Mouse (Mus musculus) small intestine, adult 2 months (tissue): ENCODE results near the gene Bpifa1. TPM values are rescaled to one million over a fixed set of nuclear protein-coding genes. Genes with fewer than 3 reads are reported as not detected.

Experiments
- H3K27ac ChIP-seq: fragments of 200-500 bp; 2 replicates; pipeline ENCODE4 v1.5.1; 2012; ENCODE audit warnings: low read depth, low read length, control low read depth, inconsistent platforms; ENCODE audit not compliant: insufficient read depth
- H3K27me3 ChIP-seq: fragments of 200-500 bp; 2 replicates; pipeline ENCODE4 v1.6.1; 2012; ENCODE audit warnings: mild to moderate bottlenecking, moderate library complexity, low read length, inconsistent platforms; ENCODE audit not compliant: control insufficient read depth, insufficient read depth
- H3K36me3 ChIP-seq: fragments of 200-500 bp; 2 replicates; pipeline ENCODE4 v1.6.1; 2012; ENCODE audit warnings: mild to moderate bottlenecking, low read length, control low read depth, inconsistent platforms; ENCODE audit not compliant: control insufficient read depth, insufficient read depth
- H3K4me1 ChIP-seq: fragments of 200-500 bp; 2 replicates; pipeline ENCODE4 v1.6.1; 2012; ENCODE audit warnings: low read length, inconsistent platforms, mixed read lengths; ENCODE audit not compliant: control insufficient read depth, insufficient read depth, insufficient read length
- H3K4me3 ChIP-seq: fragments of 200-500 bp; 2 replicates; pipeline ENCODE4 v1.5.1; 2012; ENCODE audit warnings: low read depth, mild to moderate bottlenecking, control low read depth, inconsistent platforms, low read length, moderate library complexity
- CTCF ChIP-seq: fragments of 200-500 bp; IDR thresholded peaks from 2 replicates; pipeline ENCODE4 v1.5.1; 2012; ENCODE audit warnings: low read depth, mild to moderate bottlenecking, control low read depth, inconsistent platforms, low read length, moderate library complexity, mixed read lengths; ENCODE audit not compliant: insufficient replicate concordance, insufficient read length; ENCODE audit errors: extremely low read depth
- POLR2A ChIP-seq: fragments of 200-500 bp; IDR thresholded peaks from 2 replicates; pipeline ENCODE4 v1.6.1; 2012; ENCODE audit warnings: low read depth, mild to moderate bottlenecking, control low read depth, inconsistent platforms, low read length, moderate library complexity
- WGBS: fragments of 180-500 bp; shearing (Covaris S2); methylation state at CpG from one replicate; pipeline ENCODE4 v1.1.7; 2018; 5-methylcytosine and 5-hydroxymethylcytosine counted together
- polyA plus RNA-seq: library from polyadenylated mRNA; depleted of rRNA; stranded (reverse); fragments of >200 nt; gene quantifications from 2 replicates; pipeline ENCODE4 v1.2.3, GENCODE M21; 2012; rRNA removed

The Bpifa1 gene
- polyA plus RNA-seq, 1 experiment: not detected

DNA sequence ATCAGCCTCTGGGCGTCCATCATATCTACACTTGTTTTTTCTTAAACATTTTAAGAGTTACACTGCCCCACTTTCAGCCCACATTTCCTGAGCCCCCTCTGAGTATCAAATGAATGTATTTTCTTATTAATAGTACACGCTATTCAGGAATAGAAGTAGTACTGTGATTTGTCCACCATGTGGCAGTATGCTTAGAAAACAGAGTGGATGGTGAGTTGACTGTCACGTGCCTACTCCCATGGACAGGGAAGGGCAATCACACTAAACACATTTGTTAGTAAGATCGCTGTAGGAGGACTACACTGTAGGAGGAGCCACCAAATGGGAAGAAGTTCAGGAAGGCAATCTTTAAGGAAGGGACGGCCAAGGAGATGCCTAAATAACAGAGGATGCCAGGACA lies 44.8 kb downstream of the Bpifa1 start:
- TF ChIP-seq CTCF (no peak), POLR2A (no peak)
- Histone ChIP-seq H3K4me1 (no peaks in the 10 kb centered on the region), H3K27me3 (no peaks in the 10 kb centered on the region), H3K27ac (no peak overlapping the region), H3K4me3 (no peak overlapping the region), H3K36me3 (no peaks in the 10 kb centered on the region)
- 37% methylated on average over 5 of the region's 5 CpGs for WGBS

DNA sequence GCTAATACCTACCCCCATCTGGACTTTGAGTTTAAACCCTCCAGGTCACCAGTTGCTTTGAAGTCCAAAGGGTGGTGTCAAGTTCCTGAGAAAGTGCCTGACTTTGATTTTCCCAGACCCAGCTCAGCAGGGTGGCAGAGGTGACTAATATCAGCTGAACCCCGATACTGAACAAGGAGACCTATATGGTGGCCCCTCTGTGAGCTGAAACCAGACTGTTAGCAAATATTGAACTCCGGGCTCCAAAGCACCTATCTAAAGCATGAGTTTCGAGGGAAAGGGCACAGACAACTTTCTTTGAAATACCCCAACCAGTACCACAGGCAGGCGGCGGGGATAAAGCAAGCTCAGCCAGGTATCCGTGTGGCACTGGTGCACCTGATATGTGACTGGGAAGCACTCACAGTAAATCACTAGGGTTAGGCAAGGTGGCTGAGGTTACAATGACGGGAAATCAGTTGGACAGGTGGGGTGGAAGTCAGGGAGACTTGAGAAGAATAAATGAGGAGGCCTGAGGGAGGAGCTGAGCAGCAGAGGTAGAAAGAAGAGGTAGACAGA lies 47.3 kb downstream of the Bpifa1 start:
- 52% methylated on average over 7 of the region's 7 CpGs for WGBS
- H3K27ac ChIP-seq: no peak overlapping the region

DNA sequence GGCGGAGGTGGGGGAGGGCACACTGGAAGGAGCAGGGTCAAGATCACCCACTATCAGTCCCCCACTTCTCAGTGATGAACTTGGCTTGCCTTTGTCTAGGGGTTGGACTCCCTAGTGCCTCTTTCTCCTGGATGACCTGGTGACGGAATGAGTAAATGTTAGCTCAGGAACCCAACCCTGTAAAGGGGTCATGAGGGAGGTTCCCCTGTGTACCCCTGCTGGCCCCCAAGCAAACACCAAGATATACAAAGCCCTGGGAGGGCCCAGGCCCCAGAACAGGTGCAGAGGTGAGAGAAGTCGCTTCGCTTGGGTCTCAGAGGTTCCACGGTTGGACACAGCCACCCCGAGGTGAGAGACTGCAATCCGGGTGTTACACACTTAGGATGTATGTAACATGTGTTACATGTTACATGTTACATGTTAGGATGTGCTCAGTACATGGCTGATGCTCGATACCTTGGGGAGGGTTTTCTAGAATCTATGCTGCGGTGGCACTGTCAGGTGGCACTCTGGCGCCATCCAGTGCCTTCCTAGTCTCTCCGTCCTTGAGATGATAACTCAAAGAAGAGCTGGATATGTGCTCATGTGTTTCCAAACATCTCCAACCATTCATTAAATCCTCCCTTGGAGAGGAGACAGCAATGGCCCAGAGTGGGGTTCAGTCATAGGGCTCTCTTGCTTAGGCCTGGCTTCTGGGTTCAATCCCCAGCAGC lies 48.0 kb downstream of the Bpifa1 start, which contains the start of gene Bpifb1:
Bpifb1 (plus strand) TSS at position 273 of the 713 bp plus-strand sequence.
- 76% methylated on average over 11 of the region's 11 CpGs for WGBS
- TF ChIP-seq POLR2A (no peak), CTCF (no peak)
- H3K4me3 ChIP-seq: no peak within 1 kb of the TSS
- no peaks in the 10 kb centered on the region for H3K27me3 ChIP-seq
- no peak within 1 kb of the TSS for H3K27ac ChIP-seq
- no peaks in the 10 kb centered on the region for H3K4me1 ChIP-seq
- no peaks in the 10 kb centered on the region for H3K36me3 ChIP-seq

More for the DNA sequence above, 47.3 kb downstream of the Bpifa1 start:
- TF ChIP-seq CTCF: no peak
- no peak for TF ChIP-seq POLR2A
- Histone ChIP-seq H3K36me3 (no peaks in the 10 kb centered on the region), H3K4me3 (no peak overlapping the region), H3K4me1 (no peaks in the 10 kb centered on the region), H3K27me3 (no peaks in the 10 kb centered on the region)

DNA sequence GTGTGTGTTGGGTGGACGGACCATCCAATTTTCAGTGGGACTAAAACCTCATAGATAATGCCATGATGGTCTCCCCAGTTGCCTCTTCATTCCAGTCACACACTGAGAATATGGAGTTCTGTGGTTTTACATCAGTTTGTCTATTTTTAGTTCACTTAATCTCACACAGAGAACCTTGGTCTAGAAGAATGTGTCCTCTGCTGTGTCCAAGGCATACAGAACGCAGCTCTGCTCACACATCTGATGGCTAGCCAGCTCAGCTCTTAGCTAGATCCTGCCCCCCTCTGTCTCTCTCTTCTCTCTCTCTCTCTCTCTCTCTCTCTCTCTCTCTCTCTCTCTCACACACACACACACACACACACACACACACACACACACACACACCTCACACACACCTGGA lies 49.5 kb downstream of the Bpifa1 start:
- Histone ChIP-seq H3K27me3 (no peaks in the 10 kb centered on the region), H3K27ac (no peak overlapping the region), H3K4me3 (no peak overlapping the region), H3K4me1 (no peaks in the 10 kb centered on the region), H3K36me3 (no peaks in the 10 kb centered on the region)
- WGBS: 44% methylated on average over 2 of the region's 2 CpGs
- TF ChIP-seq POLR2A: no peak
- TF ChIP-seq CTCF: no peak

- no peaks in the 10 kb centered on the region for H3K4me1 ChIP-seq
- TF ChIP-seq CTCF (no peak), POLR2A (no peak)
- 86% methylated on average over 4 of the region's 4 CpGs for whole genome bisulfite sequencing
- no peak overlapping the region for H3K4me3 ChIP-seq
- no peak overlapping the region for H3K27ac ChIP-seq
- no peaks in the 10 kb centered on the region for H3K36me3 ChIP-seq
- H3K27me3 ChIP-seq: no peaks in the 10 kb centered on the region
These were observed 50.4 kb downstream of the Bpifa1 start for GRCm38 (mm10) chr2:154193071-154193470.

GRCm38 (mm10) chr2:154193994-154194504 lies 51.4 kb downstream of the Bpifa1 start:
- Histone ChIP-seq H3K4me3 (no peak overlapping the region), H3K36me3 (no peaks in the 10 kb centered on the region), H3K27ac (no peak overlapping the region), H3K27me3 (no peaks in the 10 kb centered on the region), H3K4me1 (no peaks in the 10 kb centered on the region)
- WGBS: 40% methylated on average over 5 of the region's 5 CpGs
- TF ChIP-seq CTCF (no peak), POLR2A (no peak)

DNA sequence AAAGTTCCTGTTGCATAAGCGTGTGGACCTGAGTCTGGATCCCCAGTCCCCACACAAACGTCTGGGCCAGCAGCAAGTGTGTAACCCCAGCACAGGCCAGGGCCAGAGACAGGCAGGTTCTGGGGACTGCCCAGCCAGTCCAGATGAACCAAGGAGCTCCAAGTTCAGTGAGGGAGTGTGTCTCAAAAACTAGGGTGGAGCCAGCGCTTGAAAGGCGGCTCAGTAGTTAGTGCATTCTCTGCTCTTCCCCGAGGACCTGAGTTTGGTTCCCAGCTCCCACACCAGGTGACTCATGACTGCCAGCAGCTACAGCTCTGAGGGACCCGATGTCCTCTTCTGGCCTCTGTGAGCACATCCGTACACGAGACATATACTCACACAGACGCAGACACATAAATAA lies 54.4 kb downstream of the Bpifa1 start:
- H3K27me3 ChIP-seq: no peaks in the 10 kb centered on the region
- 85% methylated on average over 9 of the region's 9 CpGs for WGBS
- TF ChIP-seq POLR2A (no peak), CTCF (no peak)
- H3K4me3 ChIP-seq: no peak overlapping the region
- no peaks in the 10 kb centered on the region for H3K4me1 ChIP-seq
- no peak overlapping the region for H3K27ac ChIP-seq
- no peaks in the 10 kb centered on the region for H3K36me3 ChIP-seq

Other genes with a start within 250 kb of the Bpifa1 start
- not detected in 2 replicates for gene Bpifb6, start 242.5 kb upstream of the Bpifa1 start, polyA plus RNA-seq
- not detected in 2 replicates for gene Bpifb3, start 224.7 kb upstream of the Bpifa1 start, polyA plus RNA-seq
- 0.13 TPM in 1 of 2 replicates, not detected in the other for gene Bpifb4, start 204.7 kb upstream of the Bpifa1 start, polyA plus RNA-seq
- not detected in 2 replicates for gene Bpifa6, start 167.9 kb upstream of the Bpifa1 start, polyA plus RNA-seq
- gene Bpifa2, start 134.6 kb upstream of the Bpifa1 start, polyA plus RNA-seq: not detected in 2 replicates
- not detected in 2 replicates for gene Bpifa3, start 12.5 kb upstream of the Bpifa1 start, polyA plus RNA-seq
- not detected in 2 replicates for gene Bpifa5, start 19.7 kb downstream of the Bpifa1 start, polyA plus RNA-seq
- 2.7 TPM in 1 of 2 replicates, not detected in the other for gene Bpifb1, start 47.9 kb downstream of the Bpifa1 start, polyA plus RNA-seq
- 0.09 TPM in 1 of 2 replicates, not detected in the other for gene Bpifb5, start 80.9 kb downstream of the Bpifa1 start, polyA plus RNA-seq
- gene Bpifb9a, start 115.0 kb downstream of the Bpifa1 start, polyA plus RNA-seq: not detected in 2 replicates
- not detected in 2 replicates for gene Bpifb9b, start 164.3 kb downstream of the Bpifa1 start, polyA plus RNA-seq
- 3.2 and 5.4 TPM in 2 replicates for gene Cdk5rap1, start 230.1 kb downstream of the Bpifa1 start, polyA plus RNA-seq